Mouse (Mus musculus) forebrain, embryonic 11.5 days (tissue): Measurements from ENCODE around the gene Cmtm4. TPM values are rescaled to one million over a fixed set of nuclear protein-coding genes. Genes with fewer than 3 reads are reported as not detected.

Source experiments
- ATAC-seq: fragments of 200-750 bp; cut with Nextera tagmentation; replicated peaks from 2 replicates; pipeline ENCODE4 v1.8.0; 2017; ENCODE audit warnings: moderate TSS enrichment; ENCODE audit not compliant: low FRiP score
- DNase-seq: peaks from one replicate; pipeline ENCODE4 v3.0.0-alpha.2; 2017; ENCODE audit warnings: low spot score
- H3K27ac ChIP-seq: fragments of 300-500 bp; sonication (generic); 2 replicates; pipeline ENCODE4 v1.5.1; 2014; ENCODE audit warnings: low read depth, low read length
- H3K27me3 ChIP-seq: fragments of 300-500 bp; sonication (generic); 2 replicates; pipeline ENCODE4 v1.6.1; 2014; ENCODE audit warnings: mild to moderate bottlenecking, low read length, mixed read lengths; ENCODE audit not compliant: control insufficient read depth, insufficient read depth
- H3K36me3 ChIP-seq: fragments of 300-500 bp; sonication (generic); 2 replicates; pipeline ENCODE4 v1.6.1; 2014; ENCODE audit warnings: mild to moderate bottlenecking, low read length, moderate library complexity, mixed read lengths; ENCODE audit not compliant: control insufficient read depth, insufficient read depth
- H3K4me1 ChIP-seq: fragments of 300-500 bp; sonication (generic); replicated peaks from 2 replicates; pipeline ENCODE4 v1.6.1; 2014; ENCODE audit warnings: low read length, mixed read lengths; ENCODE audit not compliant: control insufficient read depth, insufficient read depth
- H3K4me2 ChIP-seq: fragments of 300-500 bp; sonication (generic); 2 replicates; pipeline ENCODE4 v1.6.1; 2014; ENCODE audit warnings: low read depth, mild to moderate bottlenecking, low read length, moderate library complexity, mixed read lengths; ENCODE audit not compliant: severe bottlenecking
- H3K4me3 ChIP-seq: fragments of 300-500 bp; sonication (generic); 2 replicates; pipeline ENCODE4 v1.5.1; 2014; ENCODE audit warnings: low read depth, low read length
- H3K9ac ChIP-seq: fragments of 300-500 bp; sonication (generic); 2 replicates; pipeline ENCODE4 v1.6.1; 2014; ENCODE audit warnings: low read length
- H3K9me3 ChIP-seq: fragments of 300-500 bp; sonication (generic); 2 replicates; pipeline ENCODE4 v1.6.1; 2016; ENCODE audit warnings: low read length, mixed read lengths; ENCODE audit not compliant: control insufficient read depth
- WGBS: fragments of 180-500 bp; shearing (Covaris S2); extraction: QIAGEN DNeasy Blood & Tissue Kit; methylation state at CpG from one replicate; pipeline ENCODE4 v1.1.7; 2014; 5-methylcytosine and 5-hydroxymethylcytosine counted together
- polyA plus RNA-seq: library from polyadenylated mRNA; unstranded; fragments of >200 nt; fragmentation: Nextera tagmentation; extraction: Ambion mirVana; gene quantifications from 2 replicates; pipeline ENCODE4 v1.2.1, GENCODE M21; 2014

The Cmtm4 gene
- polyA plus RNA-seq, 1 experiment from 2014 or later = 3.3 TPM

DNA sequence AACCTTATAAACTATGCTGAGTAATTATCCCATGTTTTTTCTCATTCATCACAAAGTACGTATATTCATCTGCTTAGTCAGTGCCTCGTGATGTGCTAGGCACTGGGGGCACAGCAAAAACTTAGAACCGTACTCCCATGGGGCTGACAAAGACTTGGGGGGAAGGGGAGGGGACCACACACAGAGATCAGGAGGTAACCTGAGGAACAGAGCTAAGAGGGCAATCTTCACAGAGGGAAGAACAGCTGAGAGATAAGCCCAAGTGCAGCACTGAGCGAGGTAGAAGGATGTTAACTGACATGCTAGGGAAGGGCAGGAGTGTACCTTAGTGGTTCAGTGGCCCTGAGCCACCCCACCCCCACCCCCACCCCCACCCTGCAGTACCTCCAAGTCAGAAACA lies 8.9 kb downstream of the Cmtm4 start:
- Histone ChIP-seq H3K4me1 (peaks cover 8% of the 10 kb centered on the region; the same call in 1 of the 2 replicates), H3K4me3 (no peak overlapping the region), H3K27me3 (no peaks in the 10 kb centered on the region), H3K9me3 (no peaks in the 10 kb centered on the region), H3K9ac (no peak overlapping the region), H3K36me3 (no peaks in the 10 kb centered on the region), H3K4me2 (no peak overlapping the region), H3K27ac (no peak overlapping the region)
- peak; percentile 53; the same call in 1 of the 2 replicates for ATAC-seq
- WGBS = 16% methylated on average over 4 of the region's 4 CpGs
- DNase-seq = no peak

DNA sequence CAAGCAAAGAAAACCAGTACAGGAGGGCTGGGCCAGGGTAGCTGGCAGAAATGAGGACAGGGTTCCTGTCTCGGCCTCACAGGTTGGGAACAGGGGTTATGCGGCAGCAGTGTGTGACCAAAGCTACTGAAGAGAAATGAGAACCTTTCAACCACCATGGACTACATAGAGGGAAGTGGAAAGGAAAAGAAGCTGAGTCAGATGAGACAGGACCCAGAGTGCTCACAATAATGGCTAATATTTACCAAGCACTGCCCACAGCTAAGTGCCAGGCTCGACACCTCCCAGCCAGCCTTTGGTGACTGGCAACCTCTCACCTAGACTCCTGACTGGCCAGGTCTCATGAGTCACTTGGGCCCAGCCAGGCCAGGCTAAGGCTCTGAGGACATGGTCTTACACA lies 11.6 kb downstream of the Cmtm4 start:
- H3K27ac ChIP-seq = no peak overlapping the region
- DNase-seq (no peak), ATAC-seq (no peak)
- H3K36me3 ChIP-seq = no peaks in the 10 kb centered on the region
- 75% methylated on average over 3 of the region's 3 CpGs for WGBS
- no peaks in the 10 kb centered on the region for H3K27me3 ChIP-seq
- H3K9ac ChIP-seq = no peak overlapping the region
- peaks cover 9% of the 10 kb centered on the region; the same call in 1 of the 2 replicates for H3K4me1 ChIP-seq
- H3K4me2 ChIP-seq = no peak overlapping the region
- H3K9me3 ChIP-seq = no peaks in the 10 kb centered on the region
- no peak overlapping the region for H3K4me3 ChIP-seq

DNA sequence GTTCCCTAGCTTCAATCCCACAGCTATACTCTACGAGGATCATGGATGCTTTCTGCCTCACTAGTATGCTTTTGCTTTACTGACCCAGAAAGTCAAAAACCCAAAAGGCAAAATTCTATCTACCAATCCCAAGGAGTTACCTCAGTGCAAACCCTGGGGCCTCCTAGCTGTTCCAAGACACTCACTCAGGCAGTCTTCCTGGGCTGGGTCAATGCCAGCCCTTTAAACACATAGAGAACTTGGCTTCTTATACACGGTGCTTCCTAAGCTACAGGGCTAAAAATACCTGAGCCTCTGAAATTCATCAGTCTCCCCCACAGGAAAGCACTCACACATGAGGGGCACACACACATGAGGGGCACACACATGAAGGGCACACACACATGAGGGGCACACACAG lies 12.3 kb downstream of the Cmtm4 start:
- DNase-seq = no peak
- WGBS = 81% methylated on average over 2 of the region's 2 CpGs
- Histone ChIP-seq H3K4me3 (no peak overlapping the region), H3K27me3 (no peaks in the 10 kb centered on the region), H3K9me3 (no peaks in the 10 kb centered on the region), H3K4me1 (peaks cover 9% of the 10 kb centered on the region; the same call in 1 of the 2 replicates), H3K9ac (no peak overlapping the region), H3K4me2 (no peak overlapping the region), H3K36me3 (no peaks in the 10 kb centered on the region), H3K27ac (no peak overlapping the region)
- ATAC-seq = no peak

DNA sequence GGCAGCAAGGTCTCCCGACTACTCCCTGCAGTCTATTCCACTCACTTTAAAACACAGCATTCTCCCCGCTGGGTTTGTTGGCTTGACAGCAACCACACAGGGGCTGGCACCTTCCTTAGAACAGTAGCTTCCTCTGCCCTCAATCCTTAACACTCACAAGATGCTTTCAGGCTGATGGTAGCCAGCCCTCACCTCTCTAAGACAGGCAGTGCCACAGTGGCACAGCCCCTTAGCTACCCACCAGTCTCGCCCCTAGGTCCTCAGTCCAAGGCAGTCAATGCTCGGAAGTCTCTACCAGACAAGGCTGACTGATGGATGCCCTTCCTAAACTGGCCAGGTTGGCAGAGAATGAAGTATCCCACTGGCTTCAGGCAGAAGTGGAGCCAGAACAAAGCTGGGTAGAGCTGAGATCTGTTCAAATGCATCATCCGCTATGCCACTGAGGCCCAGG lies 14.6 kb downstream of the Cmtm4 start:
- no peaks in the 10 kb centered on the region for H3K36me3 ChIP-seq
- H3K27ac ChIP-seq = no peak overlapping the region
- no peak for DNase-seq
- 0 out of 2 replicates have a peak, but pooled peaks cover 2% of the 10 kb centered on the region for H3K4me1 ChIP-seq
- 86% methylated on average over 5 of the region's 5 CpGs for WGBS
- ATAC-seq = no peak
- H3K9ac ChIP-seq = no peak overlapping the region
- H3K4me3 ChIP-seq = no peak overlapping the region
- H3K9me3 ChIP-seq = no peaks in the 10 kb centered on the region
- no peak overlapping the region for H3K4me2 ChIP-seq
- H3K27me3 ChIP-seq = no peaks in the 10 kb centered on the region

DNA sequence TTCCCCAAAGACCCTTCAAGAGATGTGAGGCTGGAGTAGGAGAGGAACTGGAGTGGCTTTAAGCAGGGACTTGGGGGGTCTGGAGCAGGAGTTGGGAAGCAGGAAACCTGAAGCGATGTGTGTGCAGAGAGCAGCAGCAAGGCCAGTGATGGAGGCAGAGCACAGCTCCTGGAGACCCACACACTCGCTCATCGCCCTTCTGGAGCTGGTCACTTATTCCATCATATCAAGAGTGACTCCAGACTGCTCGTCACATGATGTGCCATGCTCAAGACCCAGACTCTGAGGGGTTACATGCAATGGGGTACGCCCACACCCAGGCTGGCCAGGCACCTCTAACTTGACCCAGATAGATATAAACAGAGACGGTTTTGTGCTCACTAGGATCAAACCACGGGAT lies 15.3 kb downstream of the Cmtm4 start:
- no peak for ATAC-seq
- no peaks in the 10 kb centered on the region for H3K36me3 ChIP-seq
- no peak overlapping the region for H3K4me3 ChIP-seq
- no peaks in the 10 kb centered on the region for H3K27me3 ChIP-seq
- H3K9me3 ChIP-seq = no peaks in the 10 kb centered on the region
- DNase-seq = no peak
- WGBS = 91% methylated on average over 7 of the region's 7 CpGs
- no peak overlapping the region for H3K4me2 ChIP-seq
- H3K4me1 ChIP-seq = peaks cover 6% of the 10 kb centered on the region; the same call in 1 of the 2 replicates
- no peak overlapping the region for H3K27ac ChIP-seq
- H3K9ac ChIP-seq = no peak overlapping the region

DNA sequence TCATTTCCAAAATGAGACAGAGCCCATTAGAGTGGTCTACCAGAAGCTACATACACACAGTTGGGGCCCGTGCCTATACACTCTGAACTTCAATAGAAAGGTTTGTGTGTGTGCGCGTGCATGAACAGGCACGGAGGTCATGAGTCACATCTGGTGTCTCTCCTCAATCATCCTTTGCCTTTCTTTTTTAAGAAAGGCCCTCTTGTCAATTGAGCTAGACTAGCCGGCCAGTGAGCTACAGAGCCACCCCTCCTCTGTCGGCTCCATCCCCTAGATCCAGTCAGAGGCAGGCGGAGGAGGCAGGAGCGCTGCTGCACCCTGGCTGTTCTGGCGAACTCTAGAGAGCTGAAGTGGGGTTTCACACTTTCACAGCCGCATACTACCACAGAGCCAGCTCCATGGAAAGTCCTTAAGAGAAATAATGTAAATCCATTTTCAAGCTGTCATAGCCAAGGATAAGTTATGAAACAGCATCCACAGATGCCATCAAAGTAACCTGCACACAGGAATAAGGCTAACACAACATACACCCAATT lies 16.2 kb downstream of the Cmtm4 start:
- Histone ChIP-seq H3K4me1 (peaks cover 6% of the 10 kb centered on the region; the same call in 1 of the 2 replicates), H3K9ac (no peak overlapping the region), H3K4me2 (no peak overlapping the region), H3K9me3 (no peaks in the 10 kb centered on the region), H3K4me3 (no peak overlapping the region), H3K27me3 (no peaks in the 10 kb centered on the region), H3K36me3 (no peaks in the 10 kb centered on the region), H3K27ac (no peak overlapping the region)
- 60% methylated on average over 10 of the region's 10 CpGs for WGBS
- no peak for ATAC-seq
- no peak for DNase-seq

DNA sequence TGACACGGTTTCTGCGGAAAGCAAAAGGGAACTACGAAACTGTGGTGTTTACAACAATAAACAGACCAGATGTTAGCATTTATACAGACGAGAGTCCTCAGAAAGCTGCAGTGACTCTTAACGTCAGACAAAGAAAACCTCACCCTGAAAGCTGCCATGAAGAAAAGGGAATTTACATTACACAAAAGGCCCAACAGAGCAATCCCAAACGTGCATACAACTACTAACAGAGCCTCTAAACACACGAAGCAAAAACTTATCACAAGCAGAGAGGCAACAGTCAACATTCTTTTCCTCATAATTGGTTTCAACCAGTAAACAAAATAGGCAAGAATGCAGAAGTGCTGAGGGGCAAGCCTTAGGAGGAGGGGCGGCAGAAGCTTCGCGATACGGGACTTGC lies 18.9 kb downstream of the Cmtm4 start:
- no peak overlapping the region for H3K27ac ChIP-seq
- no peak overlapping the region for H3K4me2 ChIP-seq
- H3K4me3 ChIP-seq = no peak overlapping the region
- no peaks in the 10 kb centered on the region for H3K36me3 ChIP-seq
- no peak for DNase-seq
- no peak overlapping the region for H3K9ac ChIP-seq
- no peaks in the 10 kb centered on the region for H3K9me3 ChIP-seq
- H3K4me1 ChIP-seq = peaks cover 5% of the 10 kb centered on the region; the same call in 1 of the 2 replicates
- no peak for ATAC-seq
- no peaks in the 10 kb centered on the region for H3K27me3 ChIP-seq
- 37% methylated on average over 11 of the region's 11 CpGs for WGBS

DNA sequence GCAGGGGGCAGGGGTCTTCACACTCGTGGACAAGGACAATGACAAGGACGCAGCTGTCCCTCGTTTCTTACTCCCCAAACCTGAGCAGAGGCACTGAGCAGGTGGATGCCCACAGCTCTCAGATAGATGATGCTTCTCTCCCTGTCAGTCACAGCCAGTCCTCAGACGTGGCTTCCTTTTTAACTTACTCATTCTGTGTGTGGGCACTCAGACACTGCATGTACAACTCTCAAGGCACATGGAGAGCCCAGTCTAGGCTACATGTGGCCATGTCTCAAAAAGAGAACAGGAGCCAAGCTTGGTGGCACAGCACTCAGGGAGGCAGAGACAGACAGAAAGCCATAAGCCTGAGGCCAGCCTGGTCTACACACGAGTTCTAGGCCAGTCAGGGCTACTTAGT lies 19.6 kb downstream of the Cmtm4 start:
- ATAC-seq (no peak), DNase-seq (no peak)
- WGBS = 45% methylated on average over 5 of the region's 5 CpGs
- H3K4me2 ChIP-seq = no peak overlapping the region
- peaks cover 4% of the 10 kb centered on the region; the same call in 1 of the 2 replicates for H3K4me1 ChIP-seq
- H3K27me3 ChIP-seq = no peaks in the 10 kb centered on the region
- H3K9me3 ChIP-seq = no peaks in the 10 kb centered on the region
- no peaks in the 10 kb centered on the region for H3K36me3 ChIP-seq
- no peak overlapping the region for H3K27ac ChIP-seq
- H3K4me3 ChIP-seq = no peak overlapping the region
- H3K9ac ChIP-seq = no peak overlapping the region
